Mouse (Mus musculus): ENCODE measurements around the gene Tmem129.

Gene Tmem129

GRCm38 (mm10) chr5:33651921-33652782 lies 6.1 kb downstream of the Tmem129 start, which contains the start of gene Slbp:
Gene Slbp, minus strand, starts transcription at chr5:33652574.
- in situ Hi-C loops (cut with MboI; ENCODE audit: unreplicated experiment in 2 of 2), result no loop called here

- in situ Hi-C loops (cut with MboI; ENCODE audit: unreplicated experiment in 2 of 2), result no loop called here
Observed at GRCm38 (mm10) chr5:33651541-33651920, 6.7 kb downstream of the Tmem129 start.

GRCm38 (mm10) chr5:33651017-33651416 lies 7.2 kb downstream of the Tmem129 start:
- in situ Hi-C loops (cut with MboI; ENCODE audit: unreplicated experiment in 2 of 2), result no loop called here

GRCm38 (mm10) chr5:33640652-33641051 lies 17.6 kb downstream of the Tmem129 start:
- in situ Hi-C loops (cut with MboI; ENCODE audit: unreplicated experiment in 2 of 2), result no loop called here

- in situ Hi-C loops (cut with MboI; ENCODE audit: unreplicated experiment in 2 of 2), result loop anchor here in 1 of 2 experiments (5.0 kb wide), 1 partner anchor 33 kb away; no protein-coding TSS in a partner anchor
Observed at GRCm38 (mm10) chr5:33638826-33639225, 19.4 kb downstream of the Tmem129 start.

- in situ Hi-C loops (cut with MboI; ENCODE audit: unreplicated experiment in 2 of 2), result loop anchor here in 1 of 2 experiments (5.0 kb wide), 1 partner anchor 35 kb away; no protein-coding TSS in a partner anchor
Observed at GRCm38 (mm10) chr5:33637606-33638350, 20.4 kb downstream of the Tmem129 start.

- in situ Hi-C loops (cut with MboI; ENCODE audit: unreplicated experiment in 2 of 2), result loop anchor here in 1 of 2 experiments (5.0 kb wide), 1 partner anchor 37 kb away; no protein-coding TSS in a partner anchor
Observed at GRCm38 (mm10) chr5:33635361-33635760, 22.9 kb downstream of the Tmem129 start.

DNA sequence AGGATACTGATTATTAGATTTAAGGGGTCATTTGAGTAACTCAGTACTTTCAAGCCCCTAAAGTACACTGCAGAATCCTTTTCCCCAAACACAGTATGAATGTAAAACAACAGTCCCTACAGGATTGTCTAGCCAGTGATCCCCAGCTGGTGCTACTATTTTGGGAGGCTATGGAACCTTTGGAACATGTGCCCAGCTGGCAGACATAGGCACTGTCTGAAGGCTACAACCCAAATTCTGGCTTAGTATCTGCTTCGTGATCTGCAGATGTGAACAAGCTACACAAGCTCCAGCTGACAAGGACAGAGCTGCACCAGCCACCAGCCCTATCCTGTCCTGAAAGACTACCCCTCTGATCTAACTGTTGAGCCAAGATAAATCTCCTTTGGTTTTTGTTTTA lies 25.7 kb downstream of the Tmem129 start:
- in situ Hi-C loops (cut with MboI; ENCODE audit: unreplicated experiment in 2 of 2), result no loop called here

DNA sequence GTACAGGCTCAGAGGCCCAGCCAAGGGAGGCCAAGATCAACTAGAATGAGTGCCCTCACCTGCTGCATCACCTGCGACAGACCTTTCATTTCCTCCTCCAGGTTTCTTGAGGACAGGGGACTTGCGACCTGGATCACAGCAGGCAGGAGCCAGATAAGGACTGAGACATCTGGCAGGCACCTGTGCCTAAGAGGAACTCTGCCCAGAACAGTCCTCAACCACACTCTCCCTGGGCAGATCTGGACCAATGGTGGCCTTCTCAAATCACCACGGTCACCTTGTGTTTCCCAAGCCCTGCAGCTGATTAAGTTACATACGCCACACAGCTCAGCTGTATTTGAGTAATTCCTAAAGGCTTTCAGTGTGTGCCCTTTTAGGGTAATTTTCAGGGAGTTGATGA lies 27.6 kb downstream of the Tmem129 start:
- in situ Hi-C loops (cut with MboI; ENCODE audit: unreplicated experiment in 2 of 2), result no loop called here

GRCm38 (mm10) chr5:33630061-33630460 lies 28.2 kb downstream of the Tmem129 start:
- in situ Hi-C loops (cut with MboI; ENCODE audit: unreplicated experiment in 2 of 2), result no loop called here

- in situ Hi-C loops (cut with MboI; ENCODE audit: unreplicated experiment in 2 of 2), result no loop called here
Observed at GRCm38 (mm10) chr5:33629301-33629987, 28.8 kb downstream of the Tmem129 start, which contains the start of the genes Fam53a and Gm9903. Gene Fam53a, minus strand, starts transcription at chr5:33629635. Gene Gm9903, plus strand, starts transcription at chr5:33629925.

- in situ Hi-C loops (cut with MboI; ENCODE audit: unreplicated experiment in 2 of 2), result no loop called here
Observed at GRCm38 (mm10) chr5:33628820-33629300, 29.4 kb downstream of the Tmem129 start.

- in situ Hi-C loops (cut with MboI; ENCODE audit: unreplicated experiment in 2 of 2), result no loop called here
Observed at GRCm38 (mm10) chr5:33627968-33628367, 30.2 kb downstream of the Tmem129 start.

GRCm38 (mm10) chr5:33623766-33624165 lies 34.5 kb downstream of the Tmem129 start:
- in situ Hi-C loops (cut with MboI; ENCODE audit: unreplicated experiment in 2 of 2), result no loop called here

- in situ Hi-C loops (cut with MboI; ENCODE audit: unreplicated experiment in 2 of 2), result no loop called here
Observed at GRCm38 (mm10) chr5:33622671-33623070, 35.5 kb downstream of the Tmem129 start.

- in situ Hi-C loops (cut with MboI; ENCODE audit: unreplicated experiment in 2 of 2), result no loop called here
Observed at GRCm38 (mm10) chr5:33614391-33614790, 43.8 kb downstream of the Tmem129 start.

DNA sequence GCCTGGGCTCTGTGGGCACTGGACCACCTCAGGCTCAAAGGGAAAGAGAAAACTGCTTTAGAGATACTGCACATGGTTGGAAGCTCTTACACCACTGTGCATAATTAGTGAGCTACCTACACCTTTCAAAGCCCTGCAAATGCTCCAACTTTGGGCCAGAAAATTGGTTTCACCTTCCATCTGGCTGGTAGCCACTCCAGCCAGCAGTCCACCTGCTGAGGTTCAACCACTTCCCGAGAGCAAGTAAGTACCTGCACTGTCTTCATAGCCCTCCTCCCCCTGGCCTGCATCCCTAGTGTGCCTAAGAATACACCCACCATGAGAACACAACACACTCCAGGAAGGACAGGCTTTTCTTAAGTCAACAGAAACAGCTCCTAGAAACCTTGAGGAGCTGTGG lies 46.4 kb downstream of the Tmem129 start:
- in situ Hi-C loops (cut with MboI; ENCODE audit: unreplicated experiment in 2 of 2), result no loop called here

DNA sequence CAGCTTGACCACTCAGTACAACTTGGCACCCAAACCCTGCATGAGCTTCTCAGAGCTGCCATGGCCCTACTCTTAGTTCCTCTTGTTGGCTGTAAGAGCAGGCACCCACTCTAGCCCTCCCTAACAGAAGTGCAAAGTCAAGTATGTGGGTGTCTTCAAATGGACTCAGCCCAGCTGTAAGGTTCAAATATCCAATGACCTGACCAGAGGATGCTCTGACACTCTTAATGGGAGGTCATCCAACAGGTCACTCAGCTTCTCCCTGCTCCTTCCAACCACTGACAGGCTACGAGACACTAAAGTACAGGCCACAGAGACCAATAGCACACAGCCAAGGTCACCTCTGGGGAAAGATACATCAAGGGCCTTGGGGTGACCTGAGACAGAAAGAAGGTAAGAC lies 49.0 kb downstream of the Tmem129 start:
- in situ Hi-C loops (cut with MboI; ENCODE audit: unreplicated experiment in 2 of 2), result no loop called here

GRCm38 (mm10) chr5:33607434-33607833 lies 50.8 kb downstream of the Tmem129 start:
- in situ Hi-C loops (cut with MboI; ENCODE audit: unreplicated experiment in 2 of 2), result no loop called here

DNA sequence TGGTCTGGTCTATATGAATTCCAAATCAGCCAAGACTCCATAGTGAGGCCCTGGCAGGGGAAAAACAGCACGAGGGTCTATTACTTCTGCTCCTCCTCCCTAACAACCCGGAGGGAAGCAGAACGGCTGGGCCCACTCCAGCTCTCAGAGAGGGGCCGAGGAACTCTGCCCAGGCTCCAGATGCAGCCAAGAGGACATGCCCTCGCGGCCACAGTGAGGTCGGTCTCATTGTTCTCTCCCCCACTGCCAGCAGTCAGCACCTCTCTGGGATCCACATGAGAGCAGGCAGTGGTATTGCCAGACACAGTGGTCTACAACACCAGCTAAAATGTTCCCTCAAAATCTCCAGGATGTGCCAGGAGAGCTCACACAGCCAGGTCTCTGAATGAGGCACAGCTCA lies 51.6 kb downstream of the Tmem129 start:
- in situ Hi-C loops (cut with MboI; ENCODE audit: unreplicated experiment in 2 of 2), result no loop called here

- in situ Hi-C loops (cut with MboI; ENCODE audit: unreplicated experiment in 2 of 2), result no loop called here
Observed at GRCm38 (mm10) chr5:33605314-33605713, 52.9 kb downstream of the Tmem129 start.
